Mouse (Mus musculus) liver, embryonic 11.5 days (tissue): Measurements from ENCODE around the gene Atg4b. TPM values are rescaled to one million over a fixed set of nuclear protein-coding genes. Genes with fewer than 3 reads are reported as not detected.

Experiments
- ATAC-seq: fragments of 200-750 bp; cut with Nextera tagmentation; replicated peaks from 2 replicates; pipeline ENCODE4 v1.8.0; 2017; ENCODE audit warnings: moderate number of reproducible peaks, mild to moderate bottlenecking, moderate TSS enrichment, moderate library complexity; ENCODE audit not compliant: low FRiP score
- DNase-seq: peaks from one replicate; pipeline ENCODE4 v3.0.0-alpha.2; 2017; ENCODE audit warnings: low spot score
- H3K27ac ChIP-seq: fragments of 300-500 bp; sonication (generic); 2 replicates; pipeline ENCODE4 v1.5.1; 2014; ENCODE audit warnings: mild to moderate bottlenecking, low read depth, low read length, control low read depth
- H3K27me3 ChIP-seq: fragments of 300-500 bp; sonication (generic); replicated peaks from 2 replicates; pipeline ENCODE4 v1.6.1; 2014; ENCODE audit warnings: low read length, mixed read lengths; ENCODE audit not compliant: control insufficient read depth, insufficient read depth
- H3K36me3 ChIP-seq: fragments of 300-500 bp; sonication (generic); 2 replicates; pipeline ENCODE4 v1.6.1; 2014; ENCODE audit warnings: mild to moderate bottlenecking, low read length, moderate library complexity, mixed read lengths; ENCODE audit not compliant: control insufficient read depth, insufficient read depth
- H3K4me1 ChIP-seq: fragments of 300-500 bp; sonication (generic); replicated peaks from 2 replicates; pipeline ENCODE4 v1.6.1; 2014; ENCODE audit warnings: low read length, mixed read lengths; ENCODE audit not compliant: control insufficient read depth, insufficient read depth
- H3K4me2 ChIP-seq: fragments of 300-500 bp; sonication (generic); 2 replicates; pipeline ENCODE4 v1.6.1; 2014; ENCODE audit warnings: mild to moderate bottlenecking, control low read depth, moderate library complexity
- H3K4me3 ChIP-seq: fragments of 300-500 bp; sonication (generic); 2 replicates; pipeline ENCODE4 v1.5.1; 2014; ENCODE audit warnings: low read depth, low read length, control low read depth
- H3K9ac ChIP-seq: fragments of 300-500 bp; sonication (generic); 2 replicates; pipeline ENCODE4 v1.6.1; 2014; ENCODE audit warnings: low read depth, low read length, control low read depth
- H3K9me3 ChIP-seq: fragments of 300-500 bp; sonication (generic); 2 replicates; pipeline ENCODE4 v1.6.1; 2016; ENCODE audit warnings: low read length, inconsistent platforms, mixed read lengths; ENCODE audit not compliant: control insufficient read depth
- WGBS: fragments of 180-500 bp; shearing (Covaris S2); extraction: QIAGEN DNeasy Blood & Tissue Kit; methylation state at CpG from one replicate; pipeline ENCODE4 v1.1.7; 2014; 5-methylcytosine and 5-hydroxymethylcytosine counted together
- polyA plus RNA-seq: library from polyadenylated mRNA; unstranded; fragments of >200 nt; fragmentation: Nextera tagmentation; extraction: Ambion mirVana; gene quantifications from 2 replicates; pipeline ENCODE4 v1.2.1, GENCODE M21; 2014

Gene Atg4b
- polyA plus RNA-seq, 1 experiment from 2014 or later: 86.2 TPM

GRCm38 (mm10) chr1:93726116-93726515 lies 25.2 kb upstream of the Atg4b start:
- Histone ChIP-seq H3K36me3 (peaks cover 4% of the 10 kb centered on the region; the same call in 1 of the 2 replicates), H3K27me3 (no peaks in the 10 kb centered on the region), H3K4me1 (no peaks in the 10 kb centered on the region), H3K27ac (no peak overlapping the region), H3K4me3 (no peak overlapping the region), H3K9me3 (no peaks in the 10 kb centered on the region), H3K9ac (no peak overlapping the region), H3K4me2 (no peak overlapping the region)
- ATAC-seq (no peak), DNase-seq (no peak)
- 81% methylated on average over 3 of the region's 3 CpGs for WGBS

- no peak overlapping the region for H3K9ac ChIP-seq
- no peak overlapping the region for H3K4me3 ChIP-seq
- peaks cover 3% of the 10 kb centered on the region; the same call in 1 of the 2 replicates for H3K4me1 ChIP-seq
- peaks cover 4% of the 10 kb centered on the region; the same call in 1 of the 2 replicates for H3K36me3 ChIP-seq
- H3K27ac ChIP-seq: no peak overlapping the region
- H3K9me3 ChIP-seq: no peaks in the 10 kb centered on the region
- no peaks in the 10 kb centered on the region for H3K27me3 ChIP-seq
- 66% methylated on average over 3 of the region's 3 CpGs for WGBS
- ATAC-seq (peak; percentile 62), DNase-seq (peak; percentile 45)
- H3K4me2 ChIP-seq: no peak overlapping the region
These were observed 24.3 kb upstream of the Atg4b start for GRCm38 (mm10) chr1:93726974-93727373.

GRCm38 (mm10) chr1:93731103-93731502 lies 20.2 kb upstream of the Atg4b start:
- H3K4me2 ChIP-seq: no peak overlapping the region

GRCm38 (mm10) chr1:93731880-93732281 lies 19.4 kb upstream of the Atg4b start:
- peaks cover 5% of the 10 kb centered on the region; the same call in 1 of the 2 replicates for H3K4me1 ChIP-seq
- H3K9me3 ChIP-seq: no peaks in the 10 kb centered on the region
- 49% methylated on average over 3 of the region's 3 CpGs for WGBS
- no peak overlapping the region for H3K4me3 ChIP-seq
- H3K27ac ChIP-seq: no peak overlapping the region
- no peak for DNase-seq
- no peak overlapping the region for H3K4me2 ChIP-seq
- H3K36me3 ChIP-seq: 0 out of 2 replicates have a peak, but pooled peaks cover 2% of the 10 kb centered on the region
- H3K9ac ChIP-seq: no peak overlapping the region
- H3K27me3 ChIP-seq: no peaks in the 10 kb centered on the region
- 0 out of 2 replicates have a peak, but pooled peaks have one; percentile 43 for ATAC-seq

More at GRCm38 (mm10) chr1:93731103-93731502, 20.2 kb upstream of the Atg4b start:
- H3K36me3 ChIP-seq: 0 out of 2 replicates have a peak, but pooled peaks cover 2% of the 10 kb centered on the region
- H3K4me3 ChIP-seq: no peak overlapping the region
- no peak overlapping the region for H3K27ac ChIP-seq
- no peak for DNase-seq
- H3K27me3 ChIP-seq: no peaks in the 10 kb centered on the region
- ATAC-seq: no peak
- H3K4me1 ChIP-seq: peaks cover 5% of the 10 kb centered on the region; the same call in 1 of the 2 replicates
- no peaks in the 10 kb centered on the region for H3K9me3 ChIP-seq
- no peak overlapping the region for H3K9ac ChIP-seq
- 88% methylated on average over 5 of the region's 5 CpGs for WGBS

GRCm38 (mm10) chr1:93735859-93736258 lies 15.4 kb upstream of the Atg4b start:
- Histone ChIP-seq H3K27me3 (no peaks in the 10 kb centered on the region), H3K27ac (no peak overlapping the region), H3K9me3 (no peaks in the 10 kb centered on the region), H3K4me3 (no peak overlapping the region), H3K4me1 (peaks cover 5% of the 10 kb centered on the region; the same call in 1 of the 2 replicates), H3K4me2 (no peak overlapping the region), H3K9ac (no peak overlapping the region), H3K36me3 (0 out of 2 replicates have a peak, but pooled peaks cover 2% of the 10 kb centered on the region)
- 56% methylated on average over 3 of the region's 3 CpGs for WGBS
- ATAC-seq (no peak), DNase-seq (no peak)

- WGBS: 91% methylated on average over 5 of the region's 5 CpGs
- peaks cover 10% of the 10 kb centered on the region for H3K4me1 ChIP-seq
- H3K36me3 ChIP-seq: no peaks in the 10 kb centered on the region
- no peak for DNase-seq
- no peak overlapping the region for H3K4me3 ChIP-seq
- H3K4me2 ChIP-seq: no peak overlapping the region
- no peak for ATAC-seq
- H3K27me3 ChIP-seq: no peaks in the 10 kb centered on the region
- H3K9me3 ChIP-seq: no peaks in the 10 kb centered on the region
- no peak overlapping the region for H3K9ac ChIP-seq
- H3K27ac ChIP-seq: no peak overlapping the region
These were observed 13.6 kb upstream of the Atg4b start for GRCm38 (mm10) chr1:93737711-93738110.

GRCm38 (mm10) chr1:93740671-93741070 lies 10.6 kb upstream of the Atg4b start:
- H3K9ac ChIP-seq: no peak overlapping the region
- no peaks in the 10 kb centered on the region for H3K27me3 ChIP-seq
- no peak for DNase-seq
- H3K27ac ChIP-seq: no peak overlapping the region
- H3K4me3 ChIP-seq: no peak overlapping the region
- WGBS: 91% methylated on average over 2 of the region's 2 CpGs
- H3K9me3 ChIP-seq: no peaks in the 10 kb centered on the region
- ATAC-seq: no peak
- H3K4me2 ChIP-seq: no peak overlapping the region
- no peaks in the 10 kb centered on the region for H3K36me3 ChIP-seq
- H3K4me1 ChIP-seq: peaks cover 10% of the 10 kb centered on the region

- WGBS: 17% methylated on average over 4 of the region's 4 CpGs
- H3K36me3 ChIP-seq: no peaks in the 10 kb centered on the region
These were observed 9.3 kb upstream of the Atg4b start for GRCm38 (mm10) chr1:93741987-93742386.

GRCm38 (mm10) chr1:93742910-93743309 lies 8.4 kb upstream of the Atg4b start:
- ATAC-seq: no peak
- H3K9me3 ChIP-seq: no peaks in the 10 kb centered on the region
- H3K27me3 ChIP-seq: no peaks in the 10 kb centered on the region
- no peak overlapping the region for H3K4me3 ChIP-seq
- no peaks in the 10 kb centered on the region for H3K36me3 ChIP-seq
- no peak for DNase-seq
- peaks cover 10% of the 10 kb centered on the region for H3K4me1 ChIP-seq
- no peak overlapping the region for H3K4me2 ChIP-seq
- H3K9ac ChIP-seq: no peak overlapping the region
- H3K27ac ChIP-seq: no peak overlapping the region

More at GRCm38 (mm10) chr1:93741987-93742386, 9.3 kb upstream of the Atg4b start:
- H3K27ac ChIP-seq: no peak overlapping the region
- no peaks in the 10 kb centered on the region for H3K27me3 ChIP-seq
- H3K9me3 ChIP-seq: no peaks in the 10 kb centered on the region
- no peak overlapping the region for H3K4me3 ChIP-seq
- DNase-seq (no peak), ATAC-seq (peak; percentile 78; the same call in 1 of the 2 replicates)
- H3K4me1 ChIP-seq: peaks cover 10% of the 10 kb centered on the region
- peak overlapping the region; percentile 41 for H3K4me2 ChIP-seq
- no peak overlapping the region for H3K9ac ChIP-seq
